Mouse (Mus musculus) neural tube, embryonic 13.5 days (tissue): ENCODE measurements around the gene Bcas3. TPM values are rescaled to one million over a fixed set of nuclear protein-coding genes. Genes with fewer than 3 reads are reported as not detected.
"Not testable (repeated sequence)": the region's sequence is repeated elsewhere in the genome, so short reads cannot be mapped to it uniquely, and the experiment has no call there.

Experiments used
- ATAC-seq: fragments of 200-750 bp; cut with Nextera tagmentation; 2 replicates; pipeline ENCODE4 v1.8.0; 2017; ENCODE audit warnings: low read depth, mild to moderate bottlenecking, moderate TSS enrichment, moderate library complexity
- H3K27ac ChIP-seq: fragments of 300-500 bp; sonication (generic); replicated peaks from 2 replicates; pipeline ENCODE4 v1.5.1; 2015; ENCODE audit warnings: moderate library complexity, mild to moderate bottlenecking, inconsistent platforms
- H3K27me3 ChIP-seq: fragments of 300-500 bp; sonication (generic); 2 replicates; pipeline ENCODE4 v1.6.1; 2015; ENCODE audit warnings: mild to moderate bottlenecking, inconsistent platforms
- H3K36me3 ChIP-seq: fragments of 300-500 bp; sonication (generic); 2 replicates; pipeline ENCODE4 v1.6.1; 2015; ENCODE audit warnings: mild to moderate bottlenecking, inconsistent platforms
- H3K4me1 ChIP-seq: fragments of 300-500 bp; sonication (generic); replicated peaks from 2 replicates; pipeline ENCODE4 v1.6.1; 2015; ENCODE audit warnings: inconsistent platforms
- H3K4me2 ChIP-seq: fragments of 300-500 bp; sonication (generic); 2 replicates; pipeline ENCODE4 v1.6.1; 2015; ENCODE audit warnings: inconsistent platforms, mild to moderate bottlenecking, moderate library complexity
- H3K4me3 ChIP-seq: fragments of 300-500 bp; sonication (generic); 2 replicates; pipeline ENCODE4 v1.5.1; 2015; ENCODE audit warnings: mild to moderate bottlenecking, inconsistent platforms
- H3K9ac ChIP-seq: fragments of 300-500 bp; sonication (generic); 2 replicates; pipeline ENCODE4 v1.6.1; 2015; ENCODE audit warnings: moderate library complexity, mild to moderate bottlenecking, inconsistent platforms
- H3K9me3 ChIP-seq: fragments of 300-500 bp; sonication (generic); 2 replicates; pipeline ENCODE4 v1.6.1; 2016; ENCODE audit warnings: inconsistent platforms
- WGBS: fragments of 180-500 bp; shearing (Covaris S2); methylation state at CpG from one replicate; pipeline ENCODE4 v1.1.7; 2015; 5-methylcytosine and 5-hydroxymethylcytosine counted together
- polyA plus RNA-seq: library from polyadenylated mRNA; unstranded; fragments of >200 nt; fragmentation: Nextera tagmentation; extraction: Ambion mirVana; gene quantifications from 2 replicates; pipeline ENCODE4 v1.2.1, GENCODE M21; 2015

The Bcas3 gene
- polyA plus RNA-seq, 1 experiment from 2014 or later, result 37.7 TPM

DNA sequence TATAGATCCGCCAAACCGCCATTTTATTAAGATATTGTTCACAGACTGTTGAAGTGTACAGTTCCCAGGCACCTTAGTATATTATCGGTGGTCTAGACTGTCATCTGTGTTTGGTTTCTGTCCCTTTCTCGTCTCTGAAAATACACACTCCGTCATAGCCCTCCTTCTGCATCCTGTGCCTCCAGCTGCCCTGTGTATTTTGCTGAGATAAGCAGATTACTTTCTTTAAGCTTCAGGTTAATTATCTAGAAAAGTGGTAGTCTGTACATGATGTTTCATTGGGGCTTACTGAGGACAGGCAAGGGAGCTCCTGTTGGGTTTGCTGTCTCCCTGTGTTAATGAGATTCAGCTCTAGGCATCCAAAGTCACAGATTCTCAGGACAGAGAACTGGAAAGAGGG lies 146.6 kb downstream of the Bcas3 start:
- no peak for ATAC-seq
- no peaks in the 10 kb centered on the region for H3K4me1 ChIP-seq
- no peaks in the 10 kb centered on the region for H3K36me3 ChIP-seq
- no peak overlapping the region for H3K4me3 ChIP-seq
- 91% methylated on average over 5 of the region's 5 CpGs for WGBS
- H3K9me3 ChIP-seq, result no peaks in the 10 kb centered on the region
- H3K27ac ChIP-seq, result no peak overlapping the region
- no peak overlapping the region for H3K9ac ChIP-seq
- no peak overlapping the region for H3K4me2 ChIP-seq
- no peaks in the 10 kb centered on the region for H3K27me3 ChIP-seq

DNA sequence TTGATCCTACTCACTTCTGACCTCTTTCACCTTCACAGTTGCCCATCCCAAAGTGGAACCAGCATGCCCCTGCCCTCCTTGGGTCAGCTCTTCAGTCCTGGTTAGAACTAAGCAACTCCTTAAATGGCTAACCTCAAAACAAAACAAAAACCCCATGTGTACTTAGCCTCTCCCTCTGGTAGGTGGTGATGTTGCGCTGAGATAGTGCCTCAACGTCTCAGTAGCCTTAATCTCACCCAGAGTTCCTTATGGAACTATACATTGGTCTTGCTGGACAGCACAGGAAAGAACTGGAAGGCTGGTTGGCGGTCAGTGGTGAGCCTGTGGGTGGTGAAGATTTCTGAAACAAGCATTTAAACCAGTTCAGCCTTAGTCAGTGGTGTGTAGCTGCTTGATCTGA lies 149.1 kb downstream of the Bcas3 start:
- no peak for ATAC-seq
- Histone ChIP-seq H3K9ac (no peak overlapping the region), H3K36me3 (no peaks in the 10 kb centered on the region), H3K4me2 (no peak overlapping the region), H3K27me3 (no peaks in the 10 kb centered on the region), H3K4me1 (no peaks in the 10 kb centered on the region), H3K9me3 (no peaks in the 10 kb centered on the region), H3K27ac (no peak overlapping the region), H3K4me3 (no peak overlapping the region)
- WGBS, result 71% methylated on average over 3 of the region's 3 CpGs

DNA sequence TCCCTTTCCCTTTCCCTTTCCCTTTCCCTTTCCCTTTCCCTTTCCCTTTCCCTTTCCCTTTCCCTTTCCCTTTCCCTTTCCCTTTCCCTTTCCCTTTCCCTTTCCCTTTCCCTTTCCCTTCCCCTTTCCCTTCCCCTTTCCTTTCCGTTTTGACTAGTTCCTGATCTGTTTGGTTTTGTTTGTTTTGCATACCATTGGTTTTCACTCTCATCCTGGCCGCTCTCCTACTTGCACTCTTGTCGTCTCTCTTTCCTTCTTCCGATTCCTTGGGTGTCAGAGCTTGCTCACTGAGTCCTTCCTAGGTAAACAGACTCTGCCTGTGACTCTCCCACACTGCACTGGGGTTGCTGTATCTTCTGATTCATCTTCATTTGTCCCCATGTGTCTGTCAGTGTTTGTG lies 151.8 kb downstream of the Bcas3 start:
- H3K27ac ChIP-seq, H3K9ac ChIP-seq, H3K4me2 ChIP-seq, ATAC-seq, H3K4me1 ChIP-seq, H3K27me3 ChIP-seq, H3K36me3 ChIP-seq, H3K9me3 ChIP-seq, H3K4me3 ChIP-seq: not testable (repeated sequence)
- 48% methylated on average over 4 of the region's 4 CpGs for WGBS

DNA sequence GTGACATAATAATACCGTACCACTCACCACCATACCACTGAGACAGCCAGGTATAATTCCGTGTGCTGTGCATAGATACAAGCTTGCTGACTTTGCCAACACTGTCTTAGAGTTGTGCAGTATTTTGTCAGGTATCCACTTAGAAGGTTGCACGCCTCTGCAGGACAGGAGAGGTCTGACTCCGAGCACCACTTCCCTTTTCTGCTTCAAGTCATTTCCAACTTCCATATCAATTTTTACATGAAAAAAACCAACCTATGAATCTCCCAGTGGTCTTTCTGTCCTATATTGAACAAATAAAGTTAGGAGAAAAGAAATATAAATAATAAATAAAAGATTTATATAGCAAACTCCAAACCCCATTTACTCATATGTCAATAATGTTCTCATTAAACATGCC lies 152.8 kb downstream of the Bcas3 start:
- no peak overlapping the region for H3K4me3 ChIP-seq
- H3K4me2 ChIP-seq, result no peak overlapping the region
- 89% methylated on average over 4 of the region's 4 CpGs for WGBS
- no peak for ATAC-seq
- no peaks in the 10 kb centered on the region for H3K36me3 ChIP-seq
- peaks cover 5% of the 10 kb centered on the region; the same call in 1 of the 2 replicates for H3K4me1 ChIP-seq
- H3K9me3 ChIP-seq, result no peaks in the 10 kb centered on the region
- no peaks in the 10 kb centered on the region for H3K27me3 ChIP-seq
- H3K9ac ChIP-seq, result no peak overlapping the region
- no peak overlapping the region for H3K27ac ChIP-seq

DNA sequence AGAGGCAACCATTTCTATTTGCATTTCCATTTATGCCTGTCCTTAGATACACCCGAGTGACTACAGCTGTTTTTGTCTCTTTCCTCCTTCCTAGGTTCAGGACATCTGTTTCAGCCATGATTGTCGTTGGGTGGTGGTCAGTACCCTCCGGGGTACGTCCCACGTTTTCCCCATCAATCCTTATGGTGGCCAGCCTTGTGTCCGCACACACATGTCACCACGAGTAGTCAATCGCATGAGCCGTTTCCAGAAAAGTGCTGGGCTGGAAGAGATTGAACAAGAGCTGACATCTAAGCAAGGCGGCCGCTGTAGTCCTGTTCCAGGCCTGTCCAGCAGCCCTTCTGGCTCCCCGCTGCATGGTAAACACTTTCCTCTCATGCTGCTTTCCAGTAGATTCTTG lies 156.4 kb downstream of the Bcas3 start:
- WGBS, result 66% methylated on average over 12 of the region's 12 CpGs
- Histone ChIP-seq H3K9me3 (no peaks in the 10 kb centered on the region), H3K4me2 (no peak overlapping the region), H3K36me3 (no peaks in the 10 kb centered on the region), H3K9ac (no peak overlapping the region), H3K4me3 (no peak overlapping the region), H3K4me1 (peaks cover 5% of the 10 kb centered on the region; the same call in 1 of the 2 replicates), H3K27ac (no peak overlapping the region), H3K27me3 (no peaks in the 10 kb centered on the region)
- no peak for ATAC-seq

- WGBS, result 85% methylated on average over 9 of the region's 9 CpGs
- no peak overlapping the region for H3K9ac ChIP-seq
Observed at GRCm38 (mm10) chr11:85511270-85511904, 158.4 kb downstream of the Bcas3 start.

DNA sequence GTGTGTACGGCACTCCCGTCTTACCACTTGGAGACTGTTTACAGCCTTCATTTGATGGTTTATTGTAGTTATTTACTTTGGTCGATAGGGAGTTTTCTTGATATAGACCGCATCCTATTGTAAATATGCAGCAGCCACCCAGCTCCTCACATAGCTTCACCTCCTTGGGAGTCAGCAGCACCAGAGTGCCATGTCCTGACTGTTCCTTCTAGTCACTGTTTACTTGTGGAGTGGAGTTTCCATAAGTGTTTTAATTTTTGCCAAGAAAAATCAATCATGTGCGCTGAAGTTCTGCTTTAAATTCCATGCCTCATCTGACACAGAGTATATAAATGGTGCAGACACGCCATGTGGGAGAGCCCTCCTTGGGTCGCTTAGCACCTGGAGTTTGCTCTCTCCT lies 163.8 kb downstream of the Bcas3 start:
- Histone ChIP-seq H3K27me3 (peaks cover 9% of the 10 kb centered on the region), H3K4me3 (no peak overlapping the region), H3K27ac (no peak overlapping the region), H3K4me2 (no peak overlapping the region), H3K9ac (no peak overlapping the region), H3K36me3 (no peaks in the 10 kb centered on the region), H3K9me3 (no peaks in the 10 kb centered on the region), H3K4me1 (no peaks in the 10 kb centered on the region)
- ATAC-seq, result no peak
- 91% methylated on average over 7 of the region's 7 CpGs for WGBS

More at GRCm38 (mm10) chr11:85511270-85511904, 158.4 kb downstream of the Bcas3 start:
- Histone ChIP-seq H3K27me3 (0 out of 2 replicates have a peak, but pooled peaks cover 3% of the 10 kb centered on the region), H3K4me3 (no peak overlapping the region), H3K36me3 (no peaks in the 10 kb centered on the region), H3K27ac (no peak overlapping the region), H3K4me1 (peaks cover 5% of the 10 kb centered on the region; the same call in 1 of the 2 replicates), H3K9me3 (no peaks in the 10 kb centered on the region), H3K4me2 (no peak overlapping the region)
- no peak for ATAC-seq

DNA sequence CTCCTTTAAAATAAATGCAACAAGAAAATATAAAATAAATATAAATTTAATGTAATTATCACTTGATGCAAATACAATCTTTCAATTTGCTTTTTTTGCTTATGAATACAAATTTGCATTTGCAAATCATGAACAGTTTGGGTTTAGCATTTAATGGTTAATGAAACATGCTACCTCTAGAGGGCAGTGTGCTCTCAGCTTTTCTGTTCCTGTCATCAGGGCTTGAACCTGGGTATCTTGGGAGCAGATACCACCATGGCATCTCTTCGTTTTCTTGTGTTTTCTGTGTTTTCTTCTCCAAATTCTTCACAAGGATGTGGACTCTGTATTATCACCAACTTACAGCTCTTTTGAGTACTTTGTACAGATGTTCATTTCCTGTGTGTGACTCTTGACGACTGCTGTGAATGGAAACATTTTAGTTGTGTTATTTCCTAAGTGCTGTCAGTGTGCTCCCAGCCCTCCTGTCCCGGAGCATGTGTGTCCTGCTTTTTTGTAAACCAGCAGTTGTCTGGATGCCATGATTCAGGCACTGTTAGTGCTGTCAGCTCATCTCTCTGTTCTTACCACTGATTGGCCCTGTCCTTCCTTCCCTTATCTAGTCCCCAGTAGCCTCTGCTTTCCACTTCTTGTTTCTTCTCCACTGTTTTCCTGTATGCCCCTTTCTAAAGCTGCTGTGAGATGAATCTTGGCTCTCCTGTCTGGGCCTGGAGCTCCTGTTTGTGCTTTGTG lies 165.2 kb downstream of the Bcas3 start:
- Histone ChIP-seq H3K9me3 (no peaks in the 10 kb centered on the region), H3K27me3 (peaks cover 9% of the 10 kb centered on the region), H3K4me2 (no peak overlapping the region), H3K4me3 (no peak overlapping the region), H3K27ac (no peak overlapping the region), H3K36me3 (no peaks in the 10 kb centered on the region), H3K4me1 (peaks cover under 1% of the 10 kb centered on the region; the same call in 1 of the 2 replicates), H3K9ac (no peak overlapping the region)
- WGBS, result 41% methylated on average over 3 of the region's 3 CpGs
- ATAC-seq, result no peak

- Histone ChIP-seq H3K4me2 (no peak overlapping the region), H3K4me1 (peaks cover 20% of the 10 kb centered on the region), H3K9me3 (no peaks in the 10 kb centered on the region), H3K27ac (no peak overlapping the region), H3K27me3 (peaks cover 14% of the 10 kb centered on the region), H3K36me3 (no peaks in the 10 kb centered on the region), H3K9ac (no peak overlapping the region), H3K4me3 (no peak overlapping the region)
- ATAC-seq, result no peak
- 81% methylated on average over 12 of the region's 12 CpGs for WGBS
Observed at GRCm38 (mm10) chr11:85520236-85520635, 167.3 kb downstream of the Bcas3 start.

DNA sequence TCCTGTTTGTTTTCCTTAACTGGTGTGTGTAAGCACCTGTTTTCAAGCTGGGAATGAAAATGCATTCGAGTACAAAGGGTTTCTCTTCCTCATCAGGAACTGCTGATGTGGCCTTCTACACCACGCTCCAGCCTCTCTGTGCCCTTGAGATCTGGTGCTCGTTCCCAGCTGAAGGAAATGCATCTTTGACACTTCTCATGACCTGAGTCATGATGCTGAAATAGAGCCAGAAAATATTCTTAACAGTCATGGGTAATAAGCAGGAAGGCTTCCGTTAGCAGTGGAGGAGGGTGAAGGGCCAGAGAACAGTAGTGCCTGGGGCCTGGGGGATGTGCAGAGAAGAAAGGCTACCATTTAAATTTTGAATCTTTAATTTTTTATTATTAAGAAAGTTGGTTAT lies 168.0 kb downstream of the Bcas3 start:
- Histone ChIP-seq H3K4me2 (no peak overlapping the region), H3K4me1 (peaks cover 26% of the 10 kb centered on the region), H3K9ac (no peak overlapping the region), H3K9me3 (no peaks in the 10 kb centered on the region), H3K27me3 (peaks cover 22% of the 10 kb centered on the region), H3K4me3 (no peak overlapping the region), H3K36me3 (no peaks in the 10 kb centered on the region), H3K27ac (no peak overlapping the region)
- WGBS, result 67% methylated on average over 4 of the region's 4 CpGs
- ATAC-seq, result no peak

DNA sequence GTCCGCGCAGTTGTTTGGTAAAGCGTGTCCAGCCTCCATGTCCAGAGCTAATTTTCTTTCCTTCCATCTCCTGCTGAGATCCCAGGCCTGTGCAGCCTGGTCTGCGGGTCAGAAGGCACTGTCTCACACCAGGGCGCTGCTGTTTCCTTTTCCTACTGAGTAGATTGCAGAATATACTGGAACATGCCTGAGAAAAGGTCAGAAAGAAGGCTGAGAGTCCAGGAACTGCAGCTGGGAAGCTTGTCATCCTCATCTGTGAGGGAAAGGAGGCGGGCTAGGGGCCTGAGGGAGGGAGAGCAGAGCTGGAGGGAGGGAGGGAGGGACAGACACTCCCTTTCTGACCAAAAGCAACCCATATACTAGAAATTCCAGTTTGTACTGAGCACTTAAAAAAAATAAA lies 170.7 kb downstream of the Bcas3 start:
- Histone ChIP-seq H3K9ac (no peak overlapping the region), H3K4me1 (peaks cover 43% of the 10 kb centered on the region), H3K27ac (no peak overlapping the region), H3K9me3 (no peaks in the 10 kb centered on the region), H3K4me2 (peak overlapping the region; percentile 62), H3K4me3 (no peak overlapping the region), H3K36me3 (no peaks in the 10 kb centered on the region), H3K27me3 (peaks cover 27% of the 10 kb centered on the region)
- ATAC-seq, result no peak
- 21% methylated on average over 6 of the region's 6 CpGs for WGBS

GRCm38 (mm10) chr11:85524186-85524585 lies 171.2 kb downstream of the Bcas3 start:
- peak overlapping the region; percentile 62 for H3K4me2 ChIP-seq
- no peaks in the 10 kb centered on the region for H3K36me3 ChIP-seq
- ATAC-seq, result peak; percentile 78
- peaks cover 27% of the 10 kb centered on the region for H3K27me3 ChIP-seq
- H3K9ac ChIP-seq, result peak overlapping the region; percentile 60
- no peak overlapping the region for H3K27ac ChIP-seq
- WGBS, result 16% methylated on average over 12 of the region's 12 CpGs
- H3K4me1 ChIP-seq, result peaks cover 43% of the 10 kb centered on the region
- no peaks in the 10 kb centered on the region for H3K9me3 ChIP-seq
- peak overlapping the region; percentile 29 for H3K4me3 ChIP-seq
